Mouse (Mus musculus) MEL (cell line): ENCODE results near the gene Nox4.

Experiments
- EP300 ChIP-seq, 2 experiments: IDR thresholded peaks; 2 replicates each; pipeline ENCODE4 v1.6.1; 2011; ENCODE audit warnings: improper control_type of control experiment in 2 of 2, low read length in 2 of 2, low read depth in 1 of 2, mild to moderate bottlenecking in 1 of 2
- RAD21 ChIP-seq: IDR thresholded peaks from 2 replicates; pipeline ENCODE4 v1.6.1; 2011; ENCODE audit warnings: mild to moderate bottlenecking, low read depth, low read length, improper control_type of control experiment

DNA sequence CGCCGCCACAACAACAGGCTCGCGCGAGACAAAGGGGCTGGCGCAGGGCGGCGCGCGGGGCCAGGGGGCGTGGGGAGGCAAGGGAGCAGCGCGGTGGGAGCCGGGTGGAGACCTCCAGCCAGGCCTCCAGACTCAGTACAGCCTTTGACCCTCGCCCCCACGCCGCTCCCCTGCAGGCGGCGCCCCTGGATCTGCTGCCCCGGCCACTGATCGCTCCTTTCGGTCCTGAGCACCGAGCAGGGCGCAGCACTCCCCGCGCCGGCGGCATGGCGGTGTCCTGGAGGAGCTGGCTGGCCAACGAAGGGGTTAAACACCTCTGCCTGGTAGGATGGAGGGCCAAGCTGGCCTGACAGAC is 661 bp downstream of the Nox4 start:
- TF ChIP-seq RAD21 (no peak), EP300 (IDR thresholded peaks at IDR 0.05; ENCODE audit: low read depth in 1 of 2, low read length in 2 of 2) (no peak)
